Mouse (Mus musculus) midbrain, embryonic 15.5 days (tissue): ENCODE data around the gene Slc7a5. TPM values are rescaled to one million over a fixed set of nuclear protein-coding genes. Genes with fewer than 3 reads are reported as not detected.

Source experiments
- ATAC-seq: fragments of 200-750 bp; cut with Nextera tagmentation; replicated peaks from 2 replicates; pipeline ENCODE4 v1.8.0; 2017; ENCODE audit warnings: moderate TSS enrichment
- H3K27ac ChIP-seq: fragments of 300-500 bp; sonication (generic); 2 replicates; pipeline ENCODE4 v1.5.1; 2015; ENCODE audit warnings: mild to moderate bottlenecking, inconsistent platforms
- H3K27me3 ChIP-seq: fragments of 300-500 bp; sonication (generic); replicated peaks from 2 replicates; pipeline ENCODE4 v1.6.1; 2015; ENCODE audit warnings: inconsistent platforms
- H3K36me3 ChIP-seq: fragments of 300-500 bp; sonication (generic); replicated peaks from 2 replicates; pipeline ENCODE4 v1.6.1; 2015; ENCODE audit warnings: inconsistent platforms
- H3K4me1 ChIP-seq: fragments of 300-500 bp; sonication (generic); 2 replicates; pipeline ENCODE4 v1.6.1; 2015; ENCODE audit warnings: inconsistent platforms
- H3K4me2 ChIP-seq: fragments of 300-500 bp; sonication (generic); 2 replicates; pipeline ENCODE4 v1.6.1; 2015; ENCODE audit warnings: inconsistent platforms, mild to moderate bottlenecking, moderate library complexity
- H3K4me3 ChIP-seq: fragments of 300-500 bp; sonication (generic); 2 replicates; pipeline ENCODE4 v1.5.1; 2015; ENCODE audit warnings: mild to moderate bottlenecking, inconsistent platforms
- H3K9ac ChIP-seq: fragments of 300-500 bp; sonication (generic); 2 replicates; pipeline ENCODE4 v1.6.1; 2015; ENCODE audit warnings: mild to moderate bottlenecking, inconsistent platforms
- H3K9me3 ChIP-seq: fragments of 300-500 bp; sonication (generic); 2 replicates; pipeline ENCODE4 v1.6.1; 2016; ENCODE audit warnings: inconsistent platforms
- WGBS: fragments of 180-500 bp; shearing (Covaris S2); methylation state at CpG from one replicate; pipeline ENCODE4 v1.1.7; 2015; ENCODE audit warnings: mixed read lengths; 5-methylcytosine and 5-hydroxymethylcytosine counted together
- polyA plus RNA-seq: library from polyadenylated mRNA; unstranded; fragments of >200 nt; fragmentation: Nextera tagmentation; extraction: Ambion mirVana; gene quantifications from 2 replicates; pipeline ENCODE4 v1.2.1, GENCODE M21; 2015

Slc7a5 gene
- polyA plus RNA-seq, 1 experiment from 2014 or later = 55.5 TPM

DNA sequence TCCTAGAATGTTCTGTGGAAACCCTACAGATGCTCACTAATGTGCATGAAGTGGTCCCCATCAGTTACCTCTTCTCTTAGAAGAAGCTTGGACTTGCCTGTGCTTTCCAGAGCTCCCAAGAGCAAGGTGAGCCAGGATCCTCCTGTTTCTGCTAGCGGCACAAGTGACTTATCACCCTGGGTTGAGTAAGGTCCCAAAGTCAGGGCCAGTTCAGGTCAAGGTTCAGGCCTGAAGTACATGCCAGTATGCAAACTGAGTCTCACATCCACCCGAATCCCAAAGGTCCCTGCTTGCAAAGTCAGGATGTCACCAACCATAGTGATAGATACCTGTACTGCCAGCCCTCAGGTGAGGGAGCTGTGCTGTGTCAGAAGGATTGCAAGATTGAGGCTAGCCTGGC is 37.3 kb downstream of the Slc7a5 start:
- Histone ChIP-seq H3K27ac (no peak overlapping the region), H3K4me2 (no peak overlapping the region), H3K27me3 (no peaks in the 10 kb centered on the region), H3K9ac (no peak overlapping the region), H3K9me3 (no peaks in the 10 kb centered on the region), H3K36me3 (no peaks in the 10 kb centered on the region), H3K4me3 (no peak overlapping the region), H3K4me1 (peaks cover 11% of the 10 kb centered on the region; the same call in 1 of the 2 replicates)
- no peak for ATAC-seq
- WGBS = 93% methylated on average over 2 of the region's 2 CpGs

DNA sequence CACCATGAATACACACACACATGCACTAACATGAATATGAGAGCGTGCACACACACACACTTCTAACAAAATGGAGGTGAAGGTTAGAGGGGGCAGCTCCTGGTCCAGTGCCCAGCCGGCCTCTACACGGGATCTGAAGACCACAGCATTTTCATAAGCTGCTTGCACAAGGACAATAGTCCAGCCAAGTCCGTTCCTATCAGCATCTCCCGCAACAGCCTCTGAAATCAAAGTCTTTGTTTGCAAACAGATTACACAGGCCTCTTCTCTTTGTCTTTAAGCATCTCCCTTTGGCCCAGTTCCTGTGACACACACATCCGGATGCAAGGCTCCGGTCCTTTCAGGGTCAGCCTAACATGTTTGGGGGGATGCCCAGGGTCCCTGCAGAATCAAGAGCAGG is 38.6 kb downstream of the Slc7a5 start:
- H3K4me1 ChIP-seq = peaks cover 9% of the 10 kb centered on the region; the same call in 1 of the 2 replicates
- H3K36me3 ChIP-seq = no peaks in the 10 kb centered on the region
- no peaks in the 10 kb centered on the region for H3K27me3 ChIP-seq
- H3K4me3 ChIP-seq = no peak overlapping the region
- 73% methylated on average over 7 of the region's 7 CpGs for WGBS
- ATAC-seq = no peak
- no peak overlapping the region for H3K27ac ChIP-seq
- H3K4me2 ChIP-seq = no peak overlapping the region
- H3K9ac ChIP-seq = no peak overlapping the region
- no peaks in the 10 kb centered on the region for H3K9me3 ChIP-seq

- H3K27me3 ChIP-seq = no peaks in the 10 kb centered on the region
- WGBS = 92% methylated on average over 5 of the region's 5 CpGs
- no peaks in the 10 kb centered on the region for H3K36me3 ChIP-seq
- H3K9me3 ChIP-seq = no peaks in the 10 kb centered on the region
- H3K4me3 ChIP-seq = no peak overlapping the region
- no peak overlapping the region for H3K9ac ChIP-seq
- no peak overlapping the region for H3K4me2 ChIP-seq
- peaks cover 9% of the 10 kb centered on the region; the same call in 1 of the 2 replicates for H3K4me1 ChIP-seq
- H3K27ac ChIP-seq = no peak overlapping the region
- no peak for ATAC-seq
Measured at GRCm38 (mm10) chr8:121868196-121868595, 39.3 kb downstream of the Slc7a5 start.

- H3K27ac ChIP-seq = no peak overlapping the region
- 88% methylated on average over 8 of the region's 8 CpGs for WGBS
Measured at GRCm38 (mm10) chr8:121865356-121865755, 42.1 kb downstream of the Slc7a5 start.

DNA sequence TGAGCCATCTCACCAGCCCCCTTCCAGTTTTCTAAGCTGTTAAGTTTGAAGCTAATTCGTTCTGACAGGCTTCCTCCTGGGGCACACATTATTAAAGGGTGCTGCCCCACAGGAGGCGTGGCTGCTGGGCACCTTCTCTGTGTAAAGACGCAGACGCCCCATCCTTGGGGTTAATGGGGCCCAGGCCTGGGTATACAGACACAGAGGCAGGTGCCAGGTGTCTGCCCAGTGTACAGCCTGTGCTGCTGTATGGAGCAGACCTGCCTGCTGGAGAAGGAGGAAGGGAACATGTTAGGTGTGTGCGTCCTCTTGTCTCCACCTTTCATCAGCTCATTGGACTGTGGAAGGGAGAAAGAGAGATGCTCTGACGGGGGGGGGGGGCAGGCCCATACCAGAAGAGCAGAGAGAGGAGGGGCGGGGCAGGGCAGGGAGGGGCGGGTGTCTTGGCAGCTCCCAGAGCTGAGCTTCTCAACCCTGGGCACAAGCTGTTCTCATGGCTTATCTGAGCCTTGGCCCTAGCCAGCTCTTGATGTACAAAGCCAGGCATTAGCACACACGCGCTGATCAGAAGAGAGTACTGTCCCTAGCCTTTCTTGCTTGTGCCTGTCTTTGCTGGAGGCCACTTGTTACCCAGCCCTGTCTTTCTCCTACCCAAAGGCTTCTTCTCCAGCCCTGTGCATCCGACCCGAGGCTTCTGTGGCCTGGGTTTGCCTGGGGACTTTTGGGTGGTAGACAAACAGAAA is 45.5 kb downstream of the Slc7a5 start:
- H3K9ac ChIP-seq = no peak overlapping the region
- H3K27ac ChIP-seq = no peak overlapping the region
- no peaks in the 10 kb centered on the region for H3K27me3 ChIP-seq
- H3K4me2 ChIP-seq = no peak overlapping the region
- no peak for ATAC-seq
- no peak overlapping the region for H3K4me3 ChIP-seq
- H3K9me3 ChIP-seq = no peaks in the 10 kb centered on the region
- H3K36me3 ChIP-seq = no peaks in the 10 kb centered on the region
- no peaks in the 10 kb centered on the region for H3K4me1 ChIP-seq
- 72% methylated on average over 11 of the region's 12 CpGs for WGBS

More at GRCm38 (mm10) chr8:121865356-121865755, 42.1 kb downstream of the Slc7a5 start:
- Histone ChIP-seq H3K4me2 (no peak overlapping the region), H3K9ac (no peak overlapping the region), H3K4me1 (no peaks in the 10 kb centered on the region), H3K9me3 (no peaks in the 10 kb centered on the region), H3K4me3 (no peak overlapping the region), H3K27me3 (no peaks in the 10 kb centered on the region), H3K36me3 (no peaks in the 10 kb centered on the region)
- ATAC-seq = no peak

DNA sequence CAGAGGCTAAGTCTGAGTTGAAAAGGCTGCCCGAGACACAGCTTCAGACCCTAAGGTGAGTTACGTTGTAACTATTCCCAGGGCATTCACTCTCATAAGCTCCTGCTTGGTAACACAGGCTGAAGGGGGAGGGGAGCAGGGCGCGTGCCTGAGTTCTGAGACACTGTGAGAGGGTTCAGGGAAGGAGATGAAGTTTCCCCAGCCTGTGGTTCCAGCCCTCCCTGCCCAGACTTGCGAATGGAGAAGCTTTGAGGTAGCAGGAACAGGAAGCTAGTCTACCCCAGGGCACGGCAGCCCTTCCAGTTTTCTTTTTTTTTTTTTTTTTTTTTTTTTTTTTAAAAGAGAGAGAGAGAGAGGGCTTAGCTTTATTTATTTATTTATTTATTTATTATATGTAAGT is 46.2 kb downstream of the Slc7a5 start:
- WGBS = 70% methylated on average over 6 of the region's 6 CpGs
- no peaks in the 10 kb centered on the region for H3K9me3 ChIP-seq
- H3K27me3 ChIP-seq = no peaks in the 10 kb centered on the region
- H3K36me3 ChIP-seq = no peaks in the 10 kb centered on the region
- no peaks in the 10 kb centered on the region for H3K4me1 ChIP-seq
- H3K9ac ChIP-seq = no peak overlapping the region
- no peak overlapping the region for H3K4me2 ChIP-seq
- no peak for ATAC-seq
- H3K4me3 ChIP-seq = no peak overlapping the region
- H3K27ac ChIP-seq = no peak overlapping the region

GRCm38 (mm10) chr8:121857747-121858146 is 49.7 kb downstream of the Slc7a5 start:
- Histone ChIP-seq H3K9ac (no peak overlapping the region), H3K4me1 (no peaks in the 10 kb centered on the region), H3K4me2 (no peak overlapping the region), H3K36me3 (no peaks in the 10 kb centered on the region), H3K4me3 (no peak overlapping the region), H3K27ac (no peak overlapping the region), H3K9me3 (no peaks in the 10 kb centered on the region), H3K27me3 (no peaks in the 10 kb centered on the region)
- no peak for ATAC-seq
- WGBS = 62% methylated on average over 2 of the region's 2 CpGs

- no peaks in the 10 kb centered on the region for H3K36me3 ChIP-seq
- H3K4me1 ChIP-seq = no peaks in the 10 kb centered on the region
- no peak for ATAC-seq
Measured at GRCm38 (mm10) chr8:121857331-121857730, 50.2 kb downstream of the Slc7a5 start.

DNA sequence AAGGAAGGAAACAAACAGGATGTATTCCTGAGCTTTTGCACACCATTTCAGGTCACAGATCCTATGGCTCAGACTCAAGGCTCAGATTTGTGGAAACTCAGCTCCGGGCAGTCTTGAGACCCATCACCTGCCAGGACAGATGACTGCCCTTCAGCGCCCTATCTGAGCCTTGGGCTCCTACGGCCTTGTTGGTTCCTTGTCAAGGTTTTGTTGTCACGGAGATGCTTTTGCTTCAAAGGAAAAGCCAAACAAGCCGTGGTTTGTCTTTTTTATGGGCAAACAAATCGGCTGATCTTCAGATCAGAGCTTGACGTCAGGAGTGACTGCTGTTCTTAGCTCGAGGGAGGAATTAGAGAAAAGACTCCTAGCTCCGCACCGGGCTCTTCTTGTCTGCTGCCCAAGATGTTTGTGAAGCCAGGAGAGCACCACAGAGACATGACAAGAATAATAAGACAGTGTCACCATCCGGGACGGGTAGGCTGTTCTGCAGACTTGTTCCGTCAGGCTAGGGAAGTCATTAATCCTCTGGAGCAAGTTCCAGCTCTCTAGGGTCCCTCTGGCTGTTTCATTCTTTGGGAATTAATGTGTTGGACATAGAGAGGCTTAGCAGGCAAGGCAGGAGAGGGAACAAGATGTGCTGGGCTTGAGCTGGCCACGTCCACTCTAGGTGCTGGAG is 51.3 kb downstream of the Slc7a5 start:
- no peak for ATAC-seq
- H3K4me2 ChIP-seq = no peak overlapping the region
- no peaks in the 10 kb centered on the region for H3K36me3 ChIP-seq
- H3K9ac ChIP-seq = no peak overlapping the region
- no peaks in the 10 kb centered on the region for H3K27me3 ChIP-seq
- WGBS = 70% methylated on average over 14 of the region's 14 CpGs
- H3K4me3 ChIP-seq = no peak overlapping the region
- peaks cover 5% of the 10 kb centered on the region for H3K4me1 ChIP-seq
- H3K27ac ChIP-seq = no peak overlapping the region
- H3K9me3 ChIP-seq = no peaks in the 10 kb centered on the region

More at GRCm38 (mm10) chr8:121857331-121857730, 50.2 kb downstream of the Slc7a5 start:
- H3K9me3 ChIP-seq = no peaks in the 10 kb centered on the region
- H3K27me3 ChIP-seq = no peaks in the 10 kb centered on the region
- H3K4me2 ChIP-seq = no peak overlapping the region
- 49% methylated on average over 9 of the region's 9 CpGs for WGBS
- H3K27ac ChIP-seq = no peak overlapping the region
- no peak overlapping the region for H3K4me3 ChIP-seq
- H3K9ac ChIP-seq = no peak overlapping the region

DNA sequence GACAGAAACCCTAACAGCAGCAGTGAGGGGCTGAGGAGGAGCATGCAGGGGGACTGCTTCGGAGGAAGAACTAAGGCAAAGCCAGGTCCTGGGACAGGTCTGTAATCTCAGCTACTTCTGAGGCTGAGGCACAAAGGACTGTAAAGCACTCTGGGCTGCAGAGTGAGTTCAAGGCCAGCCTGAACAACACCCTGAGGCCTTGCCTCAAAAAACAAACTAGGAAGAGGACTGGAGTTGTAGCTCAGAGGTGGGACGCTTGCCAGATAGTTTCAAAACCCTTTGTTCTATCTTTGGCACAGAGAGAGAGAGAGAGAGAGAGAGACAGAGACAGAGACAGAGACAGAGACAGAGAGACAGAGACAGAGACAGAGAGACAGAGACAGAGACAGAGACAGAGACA is 53.9 kb downstream of the Slc7a5 start:
- H3K4me3 ChIP-seq = no peak overlapping the region
- WGBS = 73% methylated on average over 2 of the region's 2 CpGs
- no peak for ATAC-seq
- no peaks in the 10 kb centered on the region for H3K27me3 ChIP-seq
- no peak overlapping the region for H3K9ac ChIP-seq
- no peak overlapping the region for H3K4me2 ChIP-seq
- no peak overlapping the region for H3K27ac ChIP-seq
- no peaks in the 10 kb centered on the region for H3K36me3 ChIP-seq
- peaks cover 10% of the 10 kb centered on the region for H3K4me1 ChIP-seq
- no peaks in the 10 kb centered on the region for H3K9me3 ChIP-seq

- Histone ChIP-seq H3K4me1 (peaks cover 10% of the 10 kb centered on the region), H3K4me2 (no peak overlapping the region), H3K27me3 (no peaks in the 10 kb centered on the region), H3K36me3 (no peaks in the 10 kb centered on the region), H3K4me3 (no peak overlapping the region), H3K9ac (no peak overlapping the region), H3K27ac (no peak overlapping the region), H3K9me3 (no peaks in the 10 kb centered on the region)
- ATAC-seq = no peak
- WGBS = 74% methylated on average over 7 of the region's 7 CpGs
Measured at GRCm38 (mm10) chr8:121852464-121852863, 55.0 kb downstream of the Slc7a5 start.

DNA sequence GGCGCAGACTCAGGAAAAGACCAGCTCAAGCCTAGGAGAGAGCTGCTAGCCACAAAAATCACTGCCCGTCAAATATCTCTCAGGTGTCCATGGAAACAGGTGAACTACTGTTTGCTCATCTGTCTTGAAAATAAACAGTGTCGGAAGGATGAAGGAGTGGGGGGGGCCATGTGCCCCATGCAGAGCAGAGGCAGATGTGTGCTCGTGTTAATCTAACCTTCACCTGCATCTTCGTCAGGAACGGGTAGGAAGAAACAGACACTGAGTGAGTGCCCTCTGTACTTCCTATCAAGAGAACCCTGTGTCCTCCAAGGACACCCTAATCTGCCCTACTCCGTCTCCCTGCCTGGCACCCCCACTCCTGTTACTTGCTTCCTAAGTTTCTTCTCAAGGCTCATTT is 55.8 kb downstream of the Slc7a5 start:
- ATAC-seq = no peak
- WGBS = 38% methylated on average over 7 of the region's 7 CpGs
- H3K27ac ChIP-seq = no peak overlapping the region

More for the DNA sequence above, 55.8 kb downstream of the Slc7a5 start:
- Histone ChIP-seq H3K4me2 (peak overlapping the region; percentile 45; the same call in 1 of the 2 replicates), H3K4me3 (no peak overlapping the region), H3K27me3 (no peaks in the 10 kb centered on the region), H3K9me3 (no peaks in the 10 kb centered on the region), H3K4me1 (peaks cover 10% of the 10 kb centered on the region), H3K36me3 (no peaks in the 10 kb centered on the region), H3K9ac (no peak overlapping the region)
